Mouse (Mus musculus) erythroblast, embryonic 14.5 days (primary cell): Measurements from ENCODE around the gene Aen.

Experiments
- GATA1 ChIP-seq: IDR thresholded peaks from 2 replicates; pipeline ENCODE4 v1.6.1; 2012; ENCODE audit warnings: low read length, inconsistent platforms, mixed read lengths
- TAL1 ChIP-seq: IDR thresholded peaks from 3 replicates; pipeline ENCODE4 v1.6.1; 2012; ENCODE audit warnings: low read length, inconsistent platforms, mixed read lengths

DNA sequence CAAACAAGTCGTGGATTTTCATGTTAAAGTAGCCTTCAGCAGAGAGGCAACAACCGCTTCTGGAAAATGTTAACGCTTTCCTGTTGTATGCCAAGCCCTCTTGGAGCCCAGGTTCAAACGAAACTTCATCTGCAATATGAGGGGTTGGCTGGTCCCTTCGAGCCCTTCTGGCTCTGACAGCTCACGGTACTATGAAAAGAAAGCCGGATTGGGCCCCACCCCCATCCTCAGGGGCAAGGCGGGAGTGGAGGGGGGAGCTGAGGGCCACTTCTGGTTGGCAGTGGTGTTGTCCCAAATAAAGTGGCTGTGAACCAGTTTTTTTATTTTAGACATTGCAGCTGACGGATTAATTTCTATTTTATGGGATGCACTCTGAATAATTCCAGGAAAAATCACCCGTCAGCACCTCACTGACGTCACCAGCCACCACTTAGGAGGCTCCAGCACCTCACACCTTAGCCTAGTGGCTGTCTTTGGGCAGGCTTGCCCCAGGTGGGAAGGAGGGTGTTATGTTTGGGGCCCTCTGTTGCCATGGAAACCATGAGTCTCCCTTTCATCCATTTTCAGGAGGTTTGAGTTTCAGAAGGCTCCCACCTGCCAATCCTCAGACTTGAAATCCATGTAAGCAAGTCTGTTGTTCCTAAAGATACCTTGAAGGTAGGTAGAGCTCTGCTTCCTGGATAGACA is 58.4 kb downstream of the Aen start:
- TF ChIP-seq GATA1 = no peak
- no peak for TF ChIP-seq TAL1
